Mouse (Mus musculus): ENCODE results near the gene Alox8.
A peak's percentile ranks its signal among the peaks of the same experiment; 100 is the strongest.

Gene Alox8

GRCm38 (mm10) chr11:69180120-69180519 lies 17.5 kb downstream of the Alox8 start:
- DNase-seq (ENCODE audit: low spot score in 2 of 2), result no peak

- no peak for DNase-seq (ENCODE audit: low spot score in 2 of 2)
Observed at GRCm38 (mm10) chr11:69179512-69179911, 18.1 kb downstream of the Alox8 start.

GRCm38 (mm10) chr11:69178525-69178924 lies 19.1 kb downstream of the Alox8 start:
- DNase-seq (ENCODE audit: low spot score in 2 of 2), result no peak

- no peak for DNase-seq (ENCODE audit: low spot score in 2 of 2)
Observed at GRCm38 (mm10) chr11:69174722-69175121, 22.9 kb downstream of the Alox8 start.

- DNase-seq (ENCODE audit: low spot score in 2 of 2), result no peak
Observed at GRCm38 (mm10) chr11:69172606-69173005, 25.0 kb downstream of the Alox8 start.

GRCm38 (mm10) chr11:69171626-69172025 lies 26.0 kb downstream of the Alox8 start:
- DNase-seq (ENCODE audit: low spot score in 2 of 2), result peak; percentile 38 to 64

GRCm38 (mm10) chr11:69169313-69169712 lies 28.3 kb downstream of the Alox8 start:
- DNase-seq (ENCODE audit: low spot score in 2 of 2), result no peak

- DNase-seq (ENCODE audit: low spot score in 2 of 2), result no peak
Observed at GRCm38 (mm10) chr11:69156800-69157199, 40.8 kb downstream of the Alox8 start, which contains the start of gene Alox12b. TSS of gene Alox12b (plus strand) at chr11:69156989.

- no peak for DNase-seq (ENCODE audit: low spot score in 2 of 2)
Observed at GRCm38 (mm10) chr11:69155351-69155750, 42.3 kb downstream of the Alox8 start.

- DNase-seq (ENCODE audit: low spot score in 2 of 2), result no peak
Observed at GRCm38 (mm10) chr11:69153831-69154230, 43.8 kb downstream of the Alox8 start.

- no peak for DNase-seq (ENCODE audit: low spot score in 2 of 2)
Observed at GRCm38 (mm10) chr11:69151004-69151403, 46.6 kb downstream of the Alox8 start.

GRCm38 (mm10) chr11:69150444-69150843 lies 47.2 kb downstream of the Alox8 start:
- DNase-seq (ENCODE audit: low spot score in 2 of 2), result peak in 1 of 2 experiments; percentile 50

- DNase-seq (ENCODE audit: low spot score in 2 of 2), result no peak
Observed at GRCm38 (mm10) chr11:69149728-69150127, 47.9 kb downstream of the Alox8 start.

GRCm38 (mm10) chr11:69148451-69148960 lies 49.1 kb downstream of the Alox8 start:
- DNase-seq (ENCODE audit: low spot score in 2 of 2), result no peak

- no peak for DNase-seq (ENCODE audit: low spot score in 2 of 2)
Observed at GRCm38 (mm10) chr11:69147546-69147945, 50.1 kb downstream of the Alox8 start.

GRCm38 (mm10) chr11:69135361-69135760 lies 62.3 kb downstream of the Alox8 start:
- DNase-seq (ENCODE audit: low spot score in 2 of 2), result no peak

- no peak for DNase-seq (ENCODE audit: low spot score in 2 of 2)
Observed at GRCm38 (mm10) chr11:69134622-69134968, 63.0 kb downstream of the Alox8 start.
